8 mouse cellular contexts compared by ENCODE assay signal in genomic region chr9:83805164-83805976, GRCm38 (mm10). TPM values are rescaled to one million over a fixed set of nuclear protein-coding genes. Genes with fewer than 3 reads are reported as not detected.
DNase-seq lines count a peak whose midpoint lies in the region; ATAC-seq and TF ChIP-seq lines count a peak whose summit lies in the region.

No protein-coding gene starts in this region.

- no peaks in the 10 kb centered on the region for H3K36me3 ChIP-seq in forebrain, embryonic 12.5 days (replicated peaks)
- H3K36me3 ChIP-seq in intestine, postnatal 0 days (ENCODE audit: control insufficient read depth, insufficient read depth): no peaks in the 10 kb centered on the region
- H3K36me3 ChIP-seq in midbrain, embryonic 13.5 days: no peaks in the 10 kb centered on the region

- peak; percentile 44 for DNase-seq in right cerebral cortex, adult 18-20 months
- no peak for DNase-seq in right cerebral cortex, postnatal 25 days
- DNase-seq in cerebellum, adult 2 months: peak; percentile 32 to 50
- DNase-seq in yolk sac, embryonic 10.5 days (ENCODE audit: low spot score): peak; percentile 27
- DNase-seq in gastrocnemius, postnatal 36 days: no peak

- no peak for TF ChIP-seq POLR2A in cerebellum, adult 2 months (IDR thresholded peaks at IDR 0.05; ENCODE audit: borderline replicate concordance, insufficient read depth, low read length)

- no peak for TF ChIP-seq CTCF in cerebellum, adult 2 months (IDR thresholded peaks at IDR 0.05; ENCODE audit: borderline replicate concordance, insufficient read depth, low read depth, low read length)
- TF ChIP-seq CTCF in intestine, postnatal 0 days (IDR thresholded peaks at IDR 0.05; ENCODE audit: low read depth): peak; percentile 40

- H3K9ac ChIP-seq in forebrain, embryonic 12.5 days: peak overlapping the region; percentile 84
- H3K9ac ChIP-seq in intestine, postnatal 0 days (ENCODE audit: low read depth, low read length): peak overlapping the region; percentile 34; the same call in 1 of the 2 replicates
- H3K9ac ChIP-seq in midbrain, embryonic 13.5 days (replicated peaks): peak overlapping the region; percentile 93

- H3K4me1 ChIP-seq in cerebellum, adult 2 months (ENCODE audit: control insufficient read depth, insufficient read depth, low read length): peaks cover 10% of the 10 kb centered on the region
- H3K4me1 ChIP-seq in forebrain, embryonic 12.5 days: peaks cover 18% of the 10 kb centered on the region
- H3K4me1 ChIP-seq in intestine, postnatal 0 days (replicated peaks; ENCODE audit: control insufficient read depth, insufficient read depth, low read length): 0 out of 2 replicates have a peak, but pooled peaks cover 5% of the 10 kb centered on the region
- peaks cover 35% of the 10 kb centered on the region for H3K4me1 ChIP-seq in midbrain, embryonic 13.5 days (replicated peaks)

- intact Hi-C loops in gastrocnemius, postnatal 36 days (cut with DNase I): loop anchor here (5.0 kb wide), 1 partner anchor 97 kb away; no protein-coding TSS in a partner anchor

- WGBS in cerebellum, adult 2 months: under 1% methylated on average over 37 of the region's 37 CpGs
- under 1% methylated on average over 37 of the region's 37 CpGs for WGBS in forebrain, embryonic 12.5 days
- 1% methylated on average over 37 of the region's 37 CpGs for WGBS in intestine, postnatal 0 days
- under 1% methylated on average over 37 of the region's 37 CpGs for WGBS in midbrain, embryonic 13.5 days

- ATAC-seq in forebrain, embryonic 12.5 days (ENCODE audit: low FRiP score): peak; percentile 81
- ATAC-seq in intestine, postnatal 0 days: no peak
- peak; percentile 87 for ATAC-seq in midbrain, embryonic 13.5 days

- no peaks in the 10 kb centered on the region for H3K27me3 ChIP-seq in cerebellum, adult 2 months (ENCODE audit: control insufficient read depth, insufficient read depth, low read length)
- no peaks in the 10 kb centered on the region; the same call in 1 of the 2 replicates for H3K27me3 ChIP-seq in forebrain, embryonic 12.5 days
- H3K27me3 ChIP-seq in intestine, postnatal 0 days (replicated peaks; ENCODE audit: control insufficient read depth, insufficient read depth, low read length): peaks cover 25% of the 10 kb centered on the region
- H3K27me3 ChIP-seq in midbrain, embryonic 13.5 days: no peaks in the 10 kb centered on the region

- peak overlapping the region; percentile 89 for H3K4me3 ChIP-seq in cerebellum, adult 2 months (replicated peaks; ENCODE audit: insufficient read depth, low read depth, low read length)
- peak overlapping the region; percentile 72 for H3K4me3 ChIP-seq in forebrain, embryonic 12.5 days (replicated peaks)
- peak overlapping the region; percentile 57 for H3K4me3 ChIP-seq in intestine, postnatal 0 days (ENCODE audit: low read depth, low read length)
- peak overlapping the region; percentile 83 for H3K4me3 ChIP-seq in midbrain, embryonic 13.5 days (replicated peaks)

- H3K9me3 ChIP-seq in forebrain, embryonic 12.5 days: no peaks in the 10 kb centered on the region
- H3K9me3 ChIP-seq in intestine, postnatal 0 days (ENCODE audit: control insufficient read depth): no peaks in the 10 kb centered on the region
- H3K9me3 ChIP-seq in midbrain, embryonic 13.5 days: no peaks in the 10 kb centered on the region

- peak overlapping the region; percentile 79 for H3K4me2 ChIP-seq in forebrain, embryonic 12.5 days
- H3K4me2 ChIP-seq in intestine, postnatal 0 days (replicated peaks; ENCODE audit: low read depth): peak overlapping the region; percentile 94
- peak overlapping the region; percentile 74 for H3K4me2 ChIP-seq in midbrain, embryonic 13.5 days (replicated peaks)

- peak overlapping the region; percentile 87 for H3K27ac ChIP-seq in cerebellum, adult 2 months (ENCODE audit: insufficient read depth, low read length)
- peak overlapping the region; percentile 90 for H3K27ac ChIP-seq in forebrain, embryonic 12.5 days
- H3K27ac ChIP-seq in intestine, postnatal 0 days (ENCODE audit: low read depth, low read length): no peak overlapping the region
- peak overlapping the region; percentile 96 for H3K27ac ChIP-seq in midbrain, embryonic 13.5 days

RNA-seq across cellular contexts. Expression of gene Elovl4, which starts 0.7 kb away (rescaled TPM):
- polyA plus RNA-seq in cerebellum, adult 2 months (2012; rRNA removed): 48.7 and 50.3 TPM in 2 replicates
- polyA plus RNA-seq in forebrain, embryonic 12.5 days (2016; fragmentation: Nextera tagmentation; extraction: Ambion mirVana): 47.9 and 49.9 TPM in 2 replicates
- polyA plus RNA-seq in intestine, postnatal 0 days (2015; fragmentation: Nextera tagmentation; extraction: Ambion mirVana): 3.0 and 3.1 TPM in 2 replicates
- 70.1 and 76.0 TPM in 2 replicates for polyA plus RNA-seq in midbrain, embryonic 13.5 days (2015; fragmentation: Nextera tagmentation; extraction: Ambion mirVana)
- total RNA-seq in gastrocnemius, postnatal 36 days (2021): under 1 TPM in 1 of 2 experiments, not detected in 1; 0.47 TPM

RNA-seq across cellular contexts. Expression of gene Ttk, which starts 29.1 kb away (rescaled TPM):
- polyA plus RNA-seq in cerebellum, adult 2 months (2012; rRNA removed): 0.22 and 0.23 TPM in 2 replicates
- 42.5 and 48.8 TPM in 2 replicates for polyA plus RNA-seq in forebrain, embryonic 12.5 days (2016; fragmentation: Nextera tagmentation; extraction: Ambion mirVana)
- polyA plus RNA-seq in intestine, postnatal 0 days (2015; fragmentation: Nextera tagmentation; extraction: Ambion mirVana): 4.5 and 5.0 TPM in 2 replicates
- 14.6 and 15.1 TPM in 2 replicates for polyA plus RNA-seq in midbrain, embryonic 13.5 days (2015; fragmentation: Nextera tagmentation; extraction: Ambion mirVana)
- under 1 TPM; 0.35 to 0.38 TPM for total RNA-seq in gastrocnemius, postnatal 36 days (2021)

Comparison
In these comparisons a context has a peak if more than half of its experiments do, and no peak if none do; other contexts are left out.
1. DNase-seq: peak in right cerebral cortex, adult 18-20 months (single experiment), cerebellum, adult 2 months (2 of 2) and yolk sac, embryonic 10.5 days (single experiment); none in right cerebral cortex, postnatal 25 days (single experiment) and gastrocnemius, postnatal 36 days (0 of 2).
2. H3K9ac ChIP-seq: peak in every context shown above with its lines; median percentile 93 in midbrain, embryonic 13.5 days; 84 in forebrain, embryonic 12.5 days; 34 in intestine, postnatal 0 days.
3. RNA of gene Elovl4, which starts 0.7 kb away (polyA plus RNA-seq): 70.1 to 76.0 TPM in midbrain, embryonic 13.5 days, 48.7 to 50.3 TPM in cerebellum, adult 2 months and 47.9 to 49.9 TPM in forebrain, embryonic 12.5 days; 3.0 to 3.1 TPM in intestine, postnatal 0 days; every median in the first group is over 10 times any median in the second.
4. Peak in every context shown above with its lines, with median percentiles within 50 percentile points of each other: H3K4me3 ChIP-seq and H3K4me2 ChIP-seq.